In genomic region chr4:125101334-125101733, GRCm38 (mm10) we compare ENCODE assay signal across 16 mouse cellular contexts. TPM values are rescaled to one million over a fixed set of nuclear protein-coding genes. Genes with fewer than 3 reads are reported as not detected.
"Had no signal": no experiment of that assay in that cellular context is flagged by ENCODE, and none has a peak within 500 bp of the region (broad histone marks: within the 10 kb centered on the region; RNA-seq: fewer than 3 reads in every experiment).

No protein-coding gene starts in this region.

- DNase-seq: liver, postnatal 0 days; lung, adult 2 months; lung, postnatal 14 days; lung, postnatal 4 days; midbrain, embryonic 14.5 days; right cerebral cortex, adult 18-20 months; right cerebral cortex, postnatal 25 days; right cerebral cortex, postnatal 4 days; spleen, adult 18-20 months; thymus, adult 18-20 months; thymus, postnatal 14 days; thymus, postnatal 36 days had no signal

- ATAC-seq: liver, postnatal 0 days; lung, postnatal 0 days; midbrain, embryonic 16.5 days had no signal

RNA-seq across cellular contexts. Expression of gene Dnali1, which starts 35.8 kb away (rescaled TPM):
- total RNA-seq: megakaryocyte, adult 5-6 weeks; megakaryocyte-erythroid progenitor cell, adult 5-6 weeks had no signal
